Mouse (Mus musculus) liver, adult 2 months (tissue): ENCODE measurements around the gene Trip6.

Experiments
- CTCF ChIP-seq: fragments of 200-500 bp; IDR thresholded peaks from 2 replicates; pipeline ENCODE4 v1.5.1; 2011; ENCODE audit warnings: low read depth, low read length, control low read depth
- POLR2A ChIP-seq: fragments of 200-500 bp; IDR thresholded peaks from 2 replicates; pipeline ENCODE4 v1.6.1; 2011; ENCODE audit warnings: low read length, control low read depth; ENCODE audit not compliant: insufficient read depth; ENCODE audit errors: extremely low read depth

- TF ChIP-seq POLR2A (no peak), CTCF (no peak)
Measured at GRCm38 (mm10) chr5:137301253-137301652, 13.0 kb downstream of the Trip6 start.
